Mouse (Mus musculus) forebrain, embryonic 14.5 days (tissue): Measurements from ENCODE around the gene Mpped1. TPM values are rescaled to one million over a fixed set of nuclear protein-coding genes. Genes with fewer than 3 reads are reported as not detected.

Experiments used
- ATAC-seq: fragments of 200-750 bp; cut with Nextera tagmentation; 2 replicates; pipeline ENCODE4 v1.8.0; 2017; ENCODE audit warnings: mild to moderate bottlenecking, moderate library complexity
- DNase-seq: peaks from one replicate; pipeline ENCODE4 v3.0.0-alpha.2; 2015; ENCODE audit warnings: low spot score
- H3K27ac ChIP-seq: fragments of 300-500 bp; sonication (generic); 2 replicates; pipeline ENCODE4 v1.5.1; 2014; ENCODE audit warnings: low read depth, mild to moderate bottlenecking, control low read depth, low read length, moderate library complexity
- H3K27me3 ChIP-seq: fragments of 300-500 bp; sonication (generic); replicated peaks from 2 replicates; pipeline ENCODE4 v1.6.1; 2014; ENCODE audit warnings: low read length, control low read depth, mixed read lengths; ENCODE audit not compliant: control insufficient read depth, insufficient read depth
- H3K36me3 ChIP-seq: fragments of 300-500 bp; sonication (generic); 2 replicates; pipeline ENCODE4 v1.6.1; 2014; ENCODE audit warnings: low read length, control low read depth; ENCODE audit not compliant: control insufficient read depth, insufficient read depth
- H3K4me1 ChIP-seq: fragments of 300-500 bp; sonication (generic); 2 replicates; pipeline ENCODE4 v1.6.1; 2014; ENCODE audit warnings: antibody characterized with exemption, low read length, control low read depth; ENCODE audit not compliant: control insufficient read depth, insufficient read depth
- H3K4me2 ChIP-seq: fragments of 300-500 bp; sonication (generic); 2 replicates; pipeline ENCODE4 v1.6.1; 2014; ENCODE audit warnings: mild to moderate bottlenecking, control low read depth, low read length
- H3K4me3 ChIP-seq: fragments of 300-500 bp; sonication (generic); 2 replicates; pipeline ENCODE4 v1.5.1; 2014; ENCODE audit warnings: low read depth, low read length, control low read depth
- H3K9ac ChIP-seq: fragments of 300-500 bp; sonication (generic); 2 replicates; pipeline ENCODE4 v1.6.1; 2014; ENCODE audit warnings: mild to moderate bottlenecking, low read length, control low read depth, moderate library complexity
- H3K9me3 ChIP-seq: fragments of 300-500 bp; sonication (generic); replicated peaks from 2 replicates; pipeline ENCODE4 v1.6.1; 2016; ENCODE audit warnings: low read length, control low read depth, mixed read lengths; ENCODE audit not compliant: control insufficient read depth
- WGBS: fragments of 180-500 bp; shearing (Covaris S2); extraction: QIAGEN DNeasy Blood & Tissue Kit; methylation state at CpG from one replicate; pipeline ENCODE4 v1.1.7; 2014; 5-methylcytosine and 5-hydroxymethylcytosine counted together
- polyA plus RNA-seq: library from polyadenylated mRNA; unstranded; fragments of >200 nt; fragmentation: Nextera tagmentation; extraction: Ambion mirVana; gene quantifications from 2 replicates; pipeline ENCODE4 v1.2.1, GENCODE M21; 2014

Mpped1 gene
- polyA plus RNA-seq, 1 experiment from 2014 or later, result 194 TPM

GRCm38 (mm10) chr15:83828011-83828410 is 48.7 kb downstream of the Mpped1 start:
- no peak for DNase-seq
- ATAC-seq, result no peak
- H3K27ac ChIP-seq, result no peak overlapping the region

DNA sequence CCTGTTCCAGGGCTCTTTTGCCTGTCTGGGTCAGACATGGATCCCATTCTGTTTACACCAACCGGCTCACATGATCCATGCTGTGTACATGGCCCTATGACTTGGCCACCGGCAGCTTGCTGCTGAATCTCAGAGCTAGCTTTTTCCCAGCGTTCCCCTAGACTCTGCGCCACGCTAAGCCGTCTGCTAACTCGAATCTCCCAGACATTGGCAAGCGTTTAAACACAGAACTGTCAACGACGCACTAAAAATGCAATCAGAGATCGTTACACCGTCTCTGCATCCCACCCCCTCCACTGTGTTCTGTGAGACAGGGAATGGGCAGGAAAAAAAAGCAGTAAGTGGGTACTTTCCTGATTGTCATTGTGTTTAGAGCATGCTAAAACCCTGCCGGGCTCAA is 50.0 kb downstream of the Mpped1 start:
- peak overlapping the region; percentile 65 for H3K27ac ChIP-seq
- WGBS, result 60% methylated on average over 13 of the region's 13 CpGs
- H3K4me2 ChIP-seq, result no peak overlapping the region
- no peaks in the 10 kb centered on the region for H3K27me3 ChIP-seq
- DNase-seq (peak; percentile 67), ATAC-seq (peak; percentile 63; the same call in 1 of the 2 replicates)
- 0 out of 2 replicates have a peak overlapping the region, but pooled peaks have one; percentile 13 for H3K9ac ChIP-seq
- no peaks in the 10 kb centered on the region for H3K4me1 ChIP-seq
- H3K4me3 ChIP-seq, result no peak overlapping the region
- H3K9me3 ChIP-seq, result no peaks in the 10 kb centered on the region
- no peaks in the 10 kb centered on the region for H3K36me3 ChIP-seq

More at GRCm38 (mm10) chr15:83828011-83828410, 48.7 kb downstream of the Mpped1 start:
- Histone ChIP-seq H3K4me3 (no peak overlapping the region), H3K9me3 (no peaks in the 10 kb centered on the region), H3K36me3 (no peaks in the 10 kb centered on the region), H3K4me1 (no peaks in the 10 kb centered on the region), H3K27me3 (no peaks in the 10 kb centered on the region), H3K9ac (no peak overlapping the region), H3K4me2 (no peak overlapping the region)
- 77% methylated on average over 8 of the region's 8 CpGs for WGBS

GRCm38 (mm10) chr15:83832265-83832664 is 53.0 kb downstream of the Mpped1 start:
- DNase-seq, result peak; percentile 48

GRCm38 (mm10) chr15:83840950-83841719 is 61.9 kb downstream of the Mpped1 start:
- H3K4me2 ChIP-seq, result no peak overlapping the region
- H3K9me3 ChIP-seq, result no peaks in the 10 kb centered on the region
- peaks cover 12% of the 10 kb centered on the region; the same call in 1 of the 2 replicates for H3K36me3 ChIP-seq
- ATAC-seq (no peak), DNase-seq (no peak)
- H3K27ac ChIP-seq, result no peak overlapping the region; the same call in 1 of the 2 replicates
- H3K9ac ChIP-seq, result no peak overlapping the region
- H3K4me3 ChIP-seq, result no peak overlapping the region
- 71% methylated on average over 10 of the region's 10 CpGs for WGBS
- no peaks in the 10 kb centered on the region for H3K27me3 ChIP-seq
- H3K4me1 ChIP-seq, result peaks cover 36% of the 10 kb centered on the region

More at GRCm38 (mm10) chr15:83832265-83832664, 53.0 kb downstream of the Mpped1 start:
- no peak overlapping the region for H3K4me3 ChIP-seq
- no peaks in the 10 kb centered on the region for H3K27me3 ChIP-seq
- H3K36me3 ChIP-seq, result peaks cover 9% of the 10 kb centered on the region; the same call in 1 of the 2 replicates
- H3K27ac ChIP-seq, result 0 out of 2 replicates have a peak overlapping the region, but pooled peaks have one; percentile 18
- H3K9me3 ChIP-seq, result no peaks in the 10 kb centered on the region
- WGBS, result 64% methylated on average over 6 of the region's 6 CpGs
- no peak overlapping the region for H3K9ac ChIP-seq
- H3K4me1 ChIP-seq, result no peaks in the 10 kb centered on the region
- H3K4me2 ChIP-seq, result no peak overlapping the region
- ATAC-seq, result peak; percentile 26; the same call in 1 of the 2 replicates

DNA sequence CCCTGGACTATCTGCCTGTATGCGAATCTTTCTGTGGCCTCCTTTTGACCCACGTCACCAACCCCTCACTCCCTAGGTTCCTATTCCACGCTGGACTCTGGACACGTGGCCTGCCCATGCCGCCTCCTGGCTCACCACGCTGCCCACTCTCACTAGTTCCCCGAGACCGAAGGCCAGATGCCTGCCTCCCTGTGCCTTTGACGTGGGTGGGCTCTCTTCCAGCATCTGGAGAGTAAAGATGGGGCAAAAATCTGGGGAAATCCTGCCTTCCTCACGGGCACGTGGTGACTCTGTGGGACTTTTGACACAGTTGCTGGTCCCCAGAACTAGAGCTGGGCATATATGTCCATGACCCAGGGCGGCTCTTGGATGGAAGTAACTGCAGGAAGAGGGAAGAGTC is 63.2 kb downstream of the Mpped1 start:
- H3K9ac ChIP-seq, result no peak overlapping the region
- no peak overlapping the region for H3K4me3 ChIP-seq
- no peak for ATAC-seq
- no peaks in the 10 kb centered on the region for H3K9me3 ChIP-seq
- WGBS, result 55% methylated on average over 12 of the region's 12 CpGs
- no peak overlapping the region for H3K4me2 ChIP-seq
- no peak for DNase-seq
- 0 out of 2 replicates have a peak, but pooled peaks cover 3% of the 10 kb centered on the region for H3K36me3 ChIP-seq
- peaks cover 46% of the 10 kb centered on the region for H3K4me1 ChIP-seq
- H3K27ac ChIP-seq, result peak overlapping the region; percentile 87; the same call in 1 of the 2 replicates
- no peaks in the 10 kb centered on the region for H3K27me3 ChIP-seq

DNA sequence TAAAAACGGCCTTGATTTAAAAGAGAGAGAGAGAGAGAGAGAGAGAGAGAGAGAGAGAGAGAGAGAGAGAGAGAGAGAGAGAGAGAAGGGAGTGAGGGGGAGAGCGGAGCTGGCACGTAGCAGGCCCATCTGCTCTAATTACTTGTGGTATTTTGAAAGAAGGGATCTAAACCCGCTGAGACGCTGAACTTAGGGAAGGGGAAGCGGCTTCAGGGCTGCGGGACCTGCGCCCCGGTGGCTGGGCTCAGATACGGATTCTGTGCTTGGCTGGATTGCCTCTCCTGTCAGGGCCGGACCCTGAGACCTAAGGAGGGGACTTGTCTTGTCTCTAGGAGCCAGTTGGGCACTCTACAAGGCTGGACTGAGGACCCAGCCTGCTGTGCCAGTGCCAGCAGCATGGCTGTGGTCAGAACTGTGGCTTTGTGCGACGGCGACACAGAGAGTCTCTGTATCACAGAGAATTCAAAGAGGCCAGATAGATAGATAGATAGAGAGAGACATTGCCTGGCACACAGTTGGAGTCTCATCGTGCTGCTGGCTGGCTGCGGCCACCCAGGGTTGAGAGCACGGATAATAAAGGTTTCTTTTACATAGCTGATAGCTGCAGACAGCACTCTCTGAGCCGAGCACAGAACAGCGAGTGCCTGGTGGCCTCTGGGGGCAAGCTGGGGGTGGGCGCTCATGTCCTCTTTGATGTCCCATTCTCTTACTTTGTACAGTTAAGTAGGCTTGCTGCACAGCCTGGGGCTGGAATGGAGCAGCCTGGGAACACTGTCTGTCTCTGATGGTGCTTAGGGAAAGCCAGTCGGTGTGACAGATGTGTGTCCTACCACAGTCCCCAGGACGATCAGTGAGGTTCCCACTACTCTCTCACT is 63.9 kb downstream of the Mpped1 start:
- Histone ChIP-seq H3K36me3 (0 out of 2 replicates have a peak, but pooled peaks cover 3% of the 10 kb centered on the region), H3K4me3 (no peak overlapping the region), H3K9me3 (no peaks in the 10 kb centered on the region), H3K27me3 (no peaks in the 10 kb centered on the region), H3K4me2 (peak overlapping the region; percentile 38), H3K27ac (peak overlapping the region; percentile 87), H3K9ac (peak overlapping the region; percentile 48; the same call in 1 of the 2 replicates), H3K4me1 (peaks cover 52% of the 10 kb centered on the region)
- WGBS, result 16% methylated on average over 22 of the region's 22 CpGs
- DNase-seq, result peak; percentile 83
- ATAC-seq, result no peak

DNA sequence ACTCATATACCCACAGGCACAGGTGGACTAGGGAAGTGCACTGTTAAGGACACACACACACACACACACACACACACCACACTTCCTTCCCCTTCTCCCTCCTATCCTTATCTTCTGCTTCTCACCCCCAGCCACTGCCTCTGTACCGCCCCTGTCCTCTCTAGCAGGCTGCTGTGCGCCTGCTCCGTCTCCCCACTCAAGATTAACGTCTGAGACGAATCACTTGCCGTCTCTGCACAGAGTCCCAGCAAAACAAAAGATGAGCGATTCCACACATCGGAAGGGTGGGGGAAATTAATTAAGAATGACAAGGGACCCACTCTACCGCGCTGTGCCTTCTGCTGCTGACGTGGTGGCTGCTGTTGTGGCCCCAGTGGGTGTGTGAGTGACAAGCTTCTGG is 66.5 kb downstream of the Mpped1 start:
- no peak overlapping the region for H3K4me2 ChIP-seq
- ATAC-seq (peak; percentile 18), DNase-seq (peak; percentile 49)
- H3K4me3 ChIP-seq, result no peak overlapping the region
- H3K36me3 ChIP-seq, result no peaks in the 10 kb centered on the region
- WGBS, result 24% methylated on average over 11 of the region's 11 CpGs
- H3K9ac ChIP-seq, result no peak overlapping the region
- H3K27me3 ChIP-seq, result no peaks in the 10 kb centered on the region
- no peaks in the 10 kb centered on the region for H3K9me3 ChIP-seq
- peak overlapping the region; percentile 48; the same call in 1 of the 2 replicates for H3K27ac ChIP-seq
- H3K4me1 ChIP-seq, result peaks cover 63% of the 10 kb centered on the region

DNA sequence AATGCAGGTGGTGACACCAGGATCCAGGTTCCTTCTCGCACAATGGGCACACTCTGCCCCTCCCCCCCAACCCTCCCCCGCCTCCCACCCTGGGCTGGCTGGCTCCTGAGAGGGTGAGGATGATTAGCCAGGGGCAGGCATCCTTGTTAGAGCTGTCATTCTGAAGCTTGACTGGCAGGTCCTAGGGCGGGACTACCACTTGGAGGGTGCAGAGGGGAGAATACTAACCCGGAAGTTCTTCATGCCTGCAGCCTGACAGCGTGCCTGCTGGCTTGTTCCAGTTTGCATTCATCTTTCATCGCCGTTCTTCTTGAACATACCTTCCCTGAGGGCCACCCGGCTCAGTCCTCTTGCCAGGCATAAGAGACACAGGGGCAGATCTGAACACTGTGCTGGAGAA is 67.3 kb downstream of the Mpped1 start:
- peaks cover 62% of the 10 kb centered on the region for H3K4me1 ChIP-seq
- H3K36me3 ChIP-seq, result no peaks in the 10 kb centered on the region
- H3K27ac ChIP-seq, result no peak overlapping the region
- H3K9me3 ChIP-seq, result no peaks in the 10 kb centered on the region
- peak; percentile 37 for DNase-seq
- 43% methylated on average over 8 of the region's 8 CpGs for whole genome bisulfite sequencing
- H3K4me2 ChIP-seq, result no peak overlapping the region
- peak; percentile 13; the same call in 1 of the 2 replicates for ATAC-seq
- H3K9ac ChIP-seq, result no peak overlapping the region
- no peaks in the 10 kb centered on the region for H3K27me3 ChIP-seq
- no peak overlapping the region for H3K4me3 ChIP-seq
